Mouse (Mus musculus) layer of hippocampus, postnatal 14 days (tissue): Measurements from ENCODE around the gene Atf6b. TPM values are rescaled to one million over a fixed set of nuclear protein-coding genes. Genes with fewer than 3 reads are reported as not detected.

Experiments used
- DNase-seq, 2 experiments: peaks; one replicate each; pipeline ENCODE4 v3.0.0; 2021 to 2022; ENCODE audit warnings: low spot score in 2 of 2, mixed read lengths in 1 of 2
- total RNA-seq, 2 experiments: library from RNA; stranded (reverse); gene quantifications; 2 replicates each; pipeline ENCODE4 v1.2.3; 2021

Gene Atf6b
- total RNA-seq, 2 experiments from 2014 or later: 80.0 to 81.9 TPM

DNA sequence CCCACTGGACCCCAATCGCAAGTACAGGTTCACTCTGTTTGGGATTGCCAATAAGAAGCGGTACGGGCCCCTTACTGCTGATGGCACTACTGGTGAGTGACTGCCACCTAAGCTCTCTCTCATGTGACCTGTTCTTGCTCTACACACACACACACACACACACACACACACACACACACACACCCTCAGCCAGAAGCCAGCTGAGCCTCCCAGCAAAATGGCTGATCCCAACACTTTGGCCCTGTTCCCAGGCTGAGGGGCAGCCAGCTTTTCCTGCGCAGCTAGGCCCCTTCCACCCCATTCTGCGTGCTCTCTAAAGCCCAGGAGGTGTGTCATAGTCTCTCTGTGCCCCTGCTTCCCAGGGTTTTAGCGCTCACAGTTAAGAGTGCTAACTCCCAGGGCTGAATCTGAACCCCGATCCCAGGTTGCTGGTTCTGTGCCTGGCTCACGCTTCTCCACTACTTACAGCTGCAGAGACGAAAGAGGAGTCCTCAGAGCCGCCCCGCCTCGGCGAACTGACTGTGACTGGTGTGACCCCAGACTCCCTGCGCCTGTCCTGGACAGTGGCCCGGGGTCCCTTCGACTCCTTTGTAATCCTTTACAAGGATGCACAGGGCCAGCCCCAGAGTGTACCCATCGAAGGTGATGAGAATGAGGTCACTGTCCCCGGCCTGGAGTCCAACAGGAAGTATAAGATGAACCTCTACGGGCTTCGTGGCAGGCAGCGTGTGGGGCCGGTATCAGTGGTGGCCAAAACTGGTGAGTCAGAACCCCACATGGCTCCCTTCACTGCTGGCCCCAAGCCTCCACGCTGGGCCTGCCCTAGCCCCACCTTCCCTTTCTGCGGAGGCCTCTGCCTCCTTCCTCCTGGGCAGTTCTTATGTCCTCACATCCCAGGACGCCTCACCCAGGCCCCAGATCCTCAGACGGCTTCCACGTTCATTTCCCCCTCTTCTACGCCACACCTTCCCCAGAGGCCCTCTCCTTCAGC is 38.5 kb downstream of the Atf6b start:
- peak in 1 of 2 experiments; percentile 42 for DNase-seq

DNA sequence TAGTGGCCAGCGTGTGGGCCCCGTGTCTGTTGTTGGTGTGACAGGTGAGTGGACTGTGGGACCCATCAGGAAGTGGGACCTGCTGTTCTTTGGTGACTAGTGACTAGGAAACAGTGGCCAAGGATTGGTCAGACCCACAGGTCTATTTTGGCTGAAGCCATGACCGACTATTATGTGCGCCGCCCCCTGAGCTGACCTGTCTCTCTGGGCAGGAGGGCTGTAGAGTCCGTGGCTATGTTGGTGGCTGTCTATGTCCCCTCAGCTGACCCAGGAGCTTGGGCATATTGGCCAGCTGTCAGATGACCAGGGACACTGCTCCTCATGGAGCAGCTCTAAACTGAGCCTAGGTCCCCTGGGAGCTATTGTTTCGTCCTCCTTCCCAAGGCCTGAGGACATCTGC is 41.9 kb downstream of the Atf6b start:
- no peak for DNase-seq

DNA sequence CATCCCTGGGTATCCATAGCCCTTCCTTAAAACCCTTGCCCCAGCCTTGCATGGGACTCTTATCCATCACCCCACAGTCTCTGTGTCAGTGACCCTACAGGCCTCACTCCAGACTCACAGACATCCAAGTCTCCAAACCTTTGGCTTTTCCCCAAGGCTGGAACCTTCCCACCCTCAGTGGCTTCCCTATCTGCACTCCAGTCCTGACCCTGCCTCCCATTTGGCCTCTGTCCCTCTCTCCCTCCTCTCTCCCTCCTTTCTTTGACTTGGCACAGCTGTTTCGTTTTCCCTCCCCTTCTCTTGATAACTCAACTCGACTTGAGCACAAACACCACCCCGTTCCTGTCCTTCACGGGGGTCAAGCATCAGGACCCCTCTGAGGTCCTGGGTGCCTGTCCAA is 43.5 kb downstream of the Atf6b start:
- DNase-seq: no peak

GRCm38 (mm10) chr17:34692906-34693305 is 46.0 kb downstream of the Atf6b start:
- no peak for DNase-seq

GRCm38 (mm10) chr17:34699575-34700408 is 52.8 kb downstream of the Atf6b start:
- DNase-seq: peak; percentile 72 to 86

- DNase-seq: peak; percentile 33 to 45
Observed at GRCm38 (mm10) chr17:34700671-34701071, 53.7 kb downstream of the Atf6b start.

Other genes with a start within 250 kb of the Atf6b start
- gene BC051142, start 248.3 kb upstream of the Atf6b start, total RNA-seq: 1 to 10 TPM; 4.8 to 8.2 TPM
- gene Btnl4, start 169.8 kb upstream of the Atf6b start, total RNA-seq: not detected
- not detected for gene Btnl6, start 129.8 kb upstream of the Atf6b start, total RNA-seq
- gene Notch4, start 82.9 kb upstream of the Atf6b start, total RNA-seq: 10 to 100 TPM; 12.8 to 16.7 TPM
- gene Gpsm3, start 57.3 kb upstream of the Atf6b start, total RNA-seq: 1 to 10 TPM; 3.1 to 3.5 TPM
- gene Pbx2, start 55.9 kb upstream of the Atf6b start, total RNA-seq: 10 to 100 TPM; 43.5 to 52.7 TPM
- gene Ager, start 49.3 kb upstream of the Atf6b start, total RNA-seq: 1 to 10 TPM; 1.2 to 1.5 TPM
- gene Rnf5, start 43.5 kb upstream of the Atf6b start, total RNA-seq: 10 to 100 TPM; 85.7 to 92.9 TPM
- 100 to 1,000 TPM; 156 to 167 TPM for gene Agpat1, start 42.9 kb upstream of the Atf6b start, total RNA-seq
- gene Egfl8, start 31.2 kb upstream of the Atf6b start, total RNA-seq: 1 to 10 TPM; 4.3 to 8.7 TPM
- 10 to 100 TPM; 36.6 to 42.2 TPM for gene Ppt2, start 18.6 kb upstream of the Atf6b start, total RNA-seq
- 100 to 1,000 TPM; 248 to 266 TPM for gene Prrt1, start 17.6 kb upstream of the Atf6b start, total RNA-seq
- gene Fkbpl, start 2.4 kb upstream of the Atf6b start, total RNA-seq: 10 to 100 TPM; 16.0 to 17.1 TPM
- gene Tnxb, start 23.4 kb downstream of the Atf6b start, total RNA-seq: 1 to 10 TPM; 4.6 to 5.4 TPM
- 10 to 100 TPM; 11.6 to 14.0 TPM for gene C4b, start 96.7 kb downstream of the Atf6b start, total RNA-seq
- not detected for gene Cyp21a1, start 157.4 kb downstream of the Atf6b start, total RNA-seq
- 10 to 100 TPM; 59.6 to 62.9 TPM for gene Stk19, start 189.8 kb downstream of the Atf6b start, total RNA-seq
- gene Dxo, start 189.9 kb downstream of the Atf6b start, total RNA-seq: 10 to 100 TPM; 35.9 to 39.3 TPM
- 10 to 100 TPM; 70.8 to 76.4 TPM for gene Skiv2l, start 203.1 kb downstream of the Atf6b start, total RNA-seq
- 10 to 100 TPM; 29.6 to 30.9 TPM for gene Nelfe, start 203.2 kb downstream of the Atf6b start, total RNA-seq
- under 1 TPM in 1 of 2 experiments, not detected in 1; 0.23 TPM for gene Cfb, start 215.4 kb downstream of the Atf6b start, total RNA-seq
- 1 to 10 TPM; 6.4 to 8.1 TPM for gene Zbtb12, start 232.3 kb downstream of the Atf6b start, total RNA-seq
- not detected for gene Gm20547, start 234.9 kb downstream of the Atf6b start, total RNA-seq